Mouse (Mus musculus): Measurements from ENCODE around the gene Hist1h3b.

DNA sequence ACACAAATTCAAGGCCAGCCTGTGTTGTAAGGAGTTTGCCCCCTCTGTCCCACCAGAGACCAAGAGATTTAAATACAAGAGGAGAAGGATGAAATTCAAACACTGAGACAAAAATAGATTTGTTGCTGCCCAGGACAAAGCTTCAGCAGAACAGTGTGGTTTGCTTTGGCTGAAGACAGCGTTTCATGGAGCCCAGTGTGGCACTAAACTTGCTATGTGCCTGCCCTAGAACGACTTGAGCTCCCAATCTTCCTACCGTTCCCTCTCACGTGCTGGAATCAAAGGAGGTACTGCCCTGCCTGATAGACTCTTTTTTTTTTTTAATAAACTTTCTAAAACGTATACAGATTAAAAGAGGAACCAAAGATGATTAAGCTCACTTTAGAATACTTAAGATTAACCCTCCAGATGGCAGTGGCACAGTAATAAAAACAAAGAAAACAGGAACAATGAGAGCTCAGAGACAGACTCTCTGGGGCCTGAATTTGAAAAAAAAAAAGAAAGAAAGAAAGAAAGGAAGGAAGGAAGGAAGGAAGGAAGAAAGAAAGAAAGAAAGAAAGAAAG, 16.8 kb downstream of the Hist1h3b start:
- TF ChIP-seq CTCF (conservative IDR thresholded peaks at IDR 0.05; ENCODE audit: insufficient read depth, insufficient read length, low read depth, low read length) (no peak), POLR2A (IDR thresholded peaks at IDR 0.05; ENCODE audit: low read depth, low read length) (no peak)
